ENCODE assay signal across 29 mouse cellular contexts in genomic region chr12:82854902-82855301, GRCm38 (mm10).
A peak's percentile ranks its signal among the peaks of the same experiment; 100 is the strongest.
DNase-seq lines count a peak whose midpoint lies in the region; ATAC-seq and TF ChIP-seq lines count a peak whose summit lies in the region.
"Had no signal": no experiment of that assay in that cellular context is flagged by ENCODE, and none has a peak within 500 bp of the region (broad histone marks: within the 10 kb centered on the region; RNA-seq: fewer than 3 reads in every experiment).

No protein-coding gene starts in this region.

- no peaks in the 10 kb centered on the region for H3K4me1 ChIP-seq in midbrain, embryonic 14.5 days (ENCODE audit: control insufficient read depth, insufficient read depth, low read length)
- H3K4me1 ChIP-seq in midbrain, postnatal 0 days (ENCODE audit: insufficient read depth, low read length) = no peaks in the 10 kb centered on the region
- H3K4me1 ChIP-seq in forebrain, embryonic 13.5 days = peaks cover 11% of the 10 kb centered on the region
- H3K4me1 ChIP-seq: embryonic facial prominence, embryonic 10.5 days; heart, embryonic 10.5 days; heart, embryonic 15.5 days; hindbrain, embryonic 12.5 days; limb, embryonic 12.5 days; lung, embryonic 15.5 days; midbrain, embryonic 12.5 days; neural tube, embryonic 15.5 days had no signal

- H3K4me3 ChIP-seq in gastrocnemius, adult 2 months = no peak overlapping the region
- no peak overlapping the region for H3K4me3 ChIP-seq in midbrain, embryonic 14.5 days (replicated peaks; ENCODE audit: low read depth, low read length)
- H3K4me3 ChIP-seq in midbrain, postnatal 0 days (ENCODE audit: low read depth, low read length) = no peak overlapping the region
- no peak overlapping the region for H3K4me3 ChIP-seq in forebrain, embryonic 13.5 days
- H3K4me3 ChIP-seq: embryonic facial prominence, embryonic 10.5 days; embryonic facial prominence, embryonic 15.5 days; heart, embryonic 10.5 days; heart, embryonic 15.5 days; hindbrain, embryonic 12.5 days; limb, embryonic 12.5 days; lung, embryonic 15.5 days; midbrain, embryonic 12.5 days; neural tube, embryonic 15.5 days had no signal

- DNase-seq in gastrocnemius, adult 2 months = no peak
- DNase-seq in gastrocnemius, postnatal 25 days = no peak
- DNase-seq in midbrain, embryonic 14.5 days = peak; percentile 17
- no peak for DNase-seq in midbrain, postnatal 0 days (ENCODE audit: low spot score)
- DNase-seq in natural killer cell, adult 2 months (ENCODE audit: low spot score in 2 of 2) = no peak
- no peak for DNase-seq in urinary bladder, adult 2 months (ENCODE audit: low spot score)
- DNase-seq: adrenal gland, postnatal 25 days; cerebellum, adult 18-20 months; cerebellum, postnatal 14 days; gastrocnemius, postnatal 14 days; heart, adult 11 months; kidney, adult 8-10 months; kidney, postnatal 4 days; right cerebral cortex, adult 18-20 months; spleen, adult 18-20 months; thymus, postnatal 25 days had no signal

- H3K4me2 ChIP-seq in midbrain, embryonic 14.5 days (ENCODE audit: low read length) = no peak overlapping the region
- no peak overlapping the region for H3K4me2 ChIP-seq in midbrain, postnatal 0 days (ENCODE audit: low read depth, low read length, poor library complexity, severe bottlenecking)
- H3K4me2 ChIP-seq in forebrain, embryonic 13.5 days = no peak overlapping the region
- H3K4me2 ChIP-seq: embryonic facial prominence, embryonic 15.5 days; heart, embryonic 15.5 days; hindbrain, embryonic 12.5 days; limb, embryonic 12.5 days; lung, embryonic 15.5 days; midbrain, embryonic 12.5 days; neural tube, embryonic 15.5 days had no signal

- no peaks in the 10 kb centered on the region for H3K27me3 ChIP-seq in midbrain, embryonic 14.5 days (ENCODE audit: control insufficient read depth, insufficient read depth, low read length)
- no peaks in the 10 kb centered on the region for H3K27me3 ChIP-seq in midbrain, postnatal 0 days (ENCODE audit: insufficient read depth, low read length)
- no peaks in the 10 kb centered on the region for H3K27me3 ChIP-seq in forebrain, embryonic 13.5 days
- H3K27me3 ChIP-seq: embryonic facial prominence, embryonic 15.5 days; heart, embryonic 15.5 days; hindbrain, embryonic 12.5 days; limb, embryonic 12.5 days; lung, embryonic 15.5 days; midbrain, embryonic 12.5 days; neural tube, embryonic 15.5 days had no signal

- 58% methylated on average over 5 of the region's 5 CpGs for WGBS in midbrain, embryonic 14.5 days
- WGBS in midbrain, postnatal 0 days = 69% methylated on average over 5 of the region's 5 CpGs
- 63% methylated on average over 5 of the region's 5 CpGs for WGBS in forebrain, embryonic 13.5 days

- no peak for TF ChIP-seq CTCF in gastrocnemius, adult 2 months (IDR thresholded peaks at IDR 0.05)
- TF ChIP-seq CTCF in midbrain, postnatal 0 days (IDR thresholded peaks at IDR 0.05) = no peak

- ATAC-seq in midbrain, embryonic 14.5 days (ENCODE audit: low FRiP score, low TSS enrichment) = no peak
- ATAC-seq in midbrain, postnatal 0 days (ENCODE audit: low FRiP score) = no peak
- ATAC-seq in forebrain, embryonic 13.5 days = peak; percentile 57
- ATAC-seq: CD4-positive, CD25-positive, alpha-beta regulatory T cell, adult 4 months; intestine, embryonic 16.5 days had no signal

- no peaks in the 10 kb centered on the region for H3K9me3 ChIP-seq in midbrain, embryonic 14.5 days (ENCODE audit: control insufficient read depth, low read length)
- no peaks in the 10 kb centered on the region for H3K9me3 ChIP-seq in midbrain, postnatal 0 days (ENCODE audit: low read length)
- no peaks in the 10 kb centered on the region for H3K9me3 ChIP-seq in forebrain, embryonic 13.5 days (replicated peaks)
- H3K9me3 ChIP-seq: embryonic facial prominence, embryonic 15.5 days; heart, embryonic 10.5 days; heart, embryonic 15.5 days; hindbrain, embryonic 12.5 days; lung, embryonic 15.5 days had no signal

- H3K9ac ChIP-seq in midbrain, embryonic 14.5 days (replicated peaks; ENCODE audit: low read length) = no peak overlapping the region
- no peak overlapping the region for H3K9ac ChIP-seq in midbrain, postnatal 0 days (replicated peaks; ENCODE audit: low read length, poor library complexity, severe bottlenecking)
- H3K9ac ChIP-seq in forebrain, embryonic 13.5 days = no peak overlapping the region
- H3K9ac ChIP-seq: embryonic facial prominence, embryonic 15.5 days; heart, embryonic 15.5 days; hindbrain, embryonic 12.5 days; limb, embryonic 12.5 days; lung, embryonic 15.5 days; midbrain, embryonic 12.5 days; neural tube, embryonic 15.5 days had no signal

- intact Hi-C loops in gastrocnemius, adult 2 months (cut with DNase I) = no loop called here

- H3K36me3 ChIP-seq in midbrain, embryonic 14.5 days (ENCODE audit: control insufficient read depth, insufficient read depth, low read length) = no peaks in the 10 kb centered on the region
- no peaks in the 10 kb centered on the region for H3K36me3 ChIP-seq in midbrain, postnatal 0 days (ENCODE audit: insufficient read depth, low read length)
- no peaks in the 10 kb centered on the region for H3K36me3 ChIP-seq in forebrain, embryonic 13.5 days (ENCODE audit: poor library complexity, severe bottlenecking)
- H3K36me3 ChIP-seq: embryonic facial prominence, embryonic 10.5 days; embryonic facial prominence, embryonic 15.5 days; heart, embryonic 10.5 days; heart, embryonic 15.5 days; hindbrain, embryonic 12.5 days; limb, embryonic 12.5 days; lung, embryonic 15.5 days; midbrain, embryonic 12.5 days; neural tube, embryonic 15.5 days had no signal

- H3K27ac ChIP-seq in gastrocnemius, adult 2 months = peak overlapping the region; percentile 53
- H3K27ac ChIP-seq in midbrain, embryonic 14.5 days (replicated peaks; ENCODE audit: low read depth, low read length) = no peak overlapping the region
- no peak overlapping the region for H3K27ac ChIP-seq in midbrain, postnatal 0 days (ENCODE audit: low read depth, low read length)
- H3K27ac ChIP-seq in forebrain, embryonic 13.5 days = no peak overlapping the region
- H3K27ac ChIP-seq: embryonic facial prominence, embryonic 10.5 days; embryonic facial prominence, embryonic 15.5 days; heart, embryonic 10.5 days; heart, embryonic 15.5 days; hindbrain, embryonic 12.5 days; kidney, postnatal 0 days; limb, embryonic 12.5 days; lung, embryonic 15.5 days; midbrain, embryonic 12.5 days; neural tube, embryonic 15.5 days had no signal
